Mouse (Mus musculus): ENCODE measurements at regions not wholly inside any gene's neighbourhood (a gene's known extent, or its start where the extent isn't known, plus 50 kb on each side); places are given as distances from the start of the nearest gene placed in this dataset.

DNA sequence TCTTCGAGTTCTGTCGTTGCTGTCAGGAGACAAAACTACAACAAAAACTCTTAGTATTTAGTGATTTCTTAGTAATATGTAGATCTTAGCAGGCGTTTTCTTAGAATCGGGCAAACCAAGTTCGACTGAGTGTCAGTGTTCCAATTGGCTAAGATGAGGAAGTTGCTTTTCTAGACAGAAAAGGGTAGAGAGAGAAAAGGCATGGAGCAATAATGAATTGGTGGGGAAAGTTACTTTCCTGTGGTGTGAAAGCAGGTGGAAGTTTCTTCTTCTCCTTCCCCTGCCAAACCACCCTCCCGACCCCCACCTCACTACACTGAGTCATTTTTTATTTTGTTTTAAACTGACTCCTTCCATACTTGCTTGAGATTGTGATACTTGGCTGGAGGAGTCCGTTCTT lies 62.0 kb downstream of the Gadd45g start:
- TF ChIP-seq GATA1 (IDR thresholded peaks at IDR 0.05; ENCODE audit: low read length) (no peak), TAL1 (IDR thresholded peaks at IDR 0.05; ENCODE audit: low read length) (no peak)

Measured in erythroblast, embryonic 14.5 days (primary cell).